Mouse (Mus musculus) thymus, postnatal 25 days (tissue): Measurements from ENCODE around the gene Olfr1158.
"Not testable (repeated sequence)": the region's sequence is repeated elsewhere in the genome, so short reads cannot be mapped to it uniquely, and the experiment has no call there.

Experiments used
- DNase-seq: peaks from one replicate; pipeline ENCODE4 v3.0.0; 2022

Olfr1158 gene

GRCm38 (mm10) chr2:87989813-87990212 is at the start of gene Olfr1158:
Gene Olfr1158 (plus strand): TSS chr2:87990113.
- DNase-seq, result no peak

GRCm38 (mm10) chr2:87945037-87945436 is 44.9 kb upstream of the Olfr1158 start, which contains the start of gene Olfr1155:
Gene Olfr1155 (minus strand): TSS chr2:87945137.
- no peak for DNase-seq

DNA sequence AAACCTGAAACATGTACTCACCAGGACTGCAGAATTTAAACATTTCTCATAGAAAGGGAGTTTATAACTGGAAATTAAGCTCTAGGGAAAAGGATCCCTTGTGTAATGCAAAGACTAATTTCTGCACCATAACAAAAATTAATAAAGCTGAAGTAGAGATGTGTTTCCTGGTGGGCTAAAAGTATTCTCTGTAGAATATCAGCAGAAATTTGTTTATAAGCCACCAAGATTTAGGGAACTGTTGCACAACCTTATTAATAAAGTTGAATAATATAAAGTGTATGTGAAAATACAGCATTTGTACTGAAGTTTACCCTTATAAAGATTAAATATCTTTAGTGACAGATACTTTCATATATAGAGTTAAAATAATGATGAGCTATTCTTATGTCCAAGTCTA is 36.9 kb upstream of the Olfr1158 start, which contains the start of gene Olfr1156:
TSS of gene Olfr1156 (minus strand) at position 101 of the 400 bp plus-strand sequence.
- DNase-seq, result no peak

DNA sequence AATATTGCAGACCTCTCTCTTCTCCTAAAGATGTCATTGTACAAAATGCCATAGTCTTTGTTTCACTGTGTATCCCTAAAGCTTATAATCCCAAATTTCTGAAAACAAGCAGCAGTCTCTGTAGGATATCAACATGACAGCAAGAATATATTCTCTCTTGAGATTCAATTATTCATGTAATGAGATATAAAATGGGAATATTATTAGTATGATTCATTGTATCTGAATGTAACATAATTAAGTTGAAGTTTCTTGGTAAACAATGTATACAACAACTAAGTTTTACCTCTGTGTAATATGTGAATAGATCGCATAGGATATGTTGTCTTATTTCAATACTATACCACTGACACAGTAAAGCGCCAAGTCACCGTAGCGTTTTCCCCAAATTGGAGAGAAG is 21.7 kb upstream of the Olfr1158 start, which contains the start of gene Olfr1157:
TSS of gene Olfr1157 (minus strand) at position 101 of the 400 bp plus-strand sequence.
- DNase-seq, result no peak

- DNase-seq, result no peak
Observed at GRCm38 (mm10) chr2:87974563-87974962, 15.3 kb upstream of the Olfr1158 start, which contains the start of gene Olfr74. Gene Olfr74 (minus strand): TSS chr2:87974663.

DNA sequence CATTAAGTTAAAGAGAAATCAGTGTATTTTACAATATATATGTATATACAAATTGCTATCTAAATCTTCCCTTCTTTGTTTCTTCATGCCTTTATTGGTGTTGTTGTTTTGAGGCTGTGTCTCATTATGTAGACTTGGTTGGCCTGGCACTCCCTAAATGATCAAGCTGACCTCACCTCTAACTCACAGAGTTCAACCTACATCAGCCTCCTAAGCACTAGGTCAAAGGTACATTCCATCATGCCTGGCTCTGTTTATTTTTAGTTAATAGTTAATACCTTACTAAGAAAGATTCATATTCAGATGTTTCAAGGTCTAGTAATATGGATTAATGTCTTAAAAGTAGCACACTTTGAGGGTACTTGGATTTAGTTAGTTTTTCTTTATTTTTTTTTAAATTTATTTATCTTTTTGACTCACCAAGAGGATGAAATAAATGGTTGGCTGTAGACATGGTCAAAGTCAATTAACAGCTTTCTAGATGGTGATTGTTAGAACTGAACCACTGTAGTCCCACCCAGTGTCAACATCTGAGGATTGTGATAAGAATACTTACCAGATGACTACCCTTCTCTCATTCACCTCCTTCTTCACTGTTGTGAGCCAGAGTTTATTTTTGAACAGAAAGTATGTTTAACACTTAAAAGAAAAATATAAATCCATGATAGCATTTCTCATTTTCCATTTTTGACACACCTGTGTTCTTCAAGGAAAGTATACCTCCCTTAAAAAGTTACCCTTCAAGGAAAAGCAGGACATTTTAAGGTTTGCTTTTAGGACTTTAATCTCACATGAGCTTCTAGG is 17.8 kb downstream of the Olfr1158 start, which contains the start of gene Olfr1160:
TSS of gene Olfr1160 (minus strand) at position 754 of the 804 bp plus-strand sequence.
- DNase-seq, result no peak

DNA sequence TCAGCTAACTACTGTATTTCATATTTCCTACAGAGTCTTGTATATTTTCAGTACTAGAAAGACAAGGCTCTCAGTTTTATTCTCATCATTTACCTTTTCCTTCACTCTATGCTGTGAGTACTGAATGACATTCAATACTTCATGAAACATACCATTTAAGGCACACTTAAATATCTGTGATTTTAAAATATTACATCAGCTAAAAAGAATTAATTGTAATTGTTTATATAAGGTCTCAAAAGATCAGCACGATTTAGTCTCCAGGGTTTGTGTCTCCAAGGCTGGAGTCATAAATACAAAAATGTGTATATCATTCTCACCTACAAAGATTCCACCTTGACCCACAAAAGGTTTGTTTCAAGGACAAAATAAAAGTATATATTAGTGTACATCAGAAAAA is 32.6 kb downstream of the Olfr1158 start, which contains the start of gene Olfr1161:
TSS of gene Olfr1161 (plus strand) at position 301 of the 400 bp plus-strand sequence.
- DNase-seq, result not testable (repeated sequence)

DNA sequence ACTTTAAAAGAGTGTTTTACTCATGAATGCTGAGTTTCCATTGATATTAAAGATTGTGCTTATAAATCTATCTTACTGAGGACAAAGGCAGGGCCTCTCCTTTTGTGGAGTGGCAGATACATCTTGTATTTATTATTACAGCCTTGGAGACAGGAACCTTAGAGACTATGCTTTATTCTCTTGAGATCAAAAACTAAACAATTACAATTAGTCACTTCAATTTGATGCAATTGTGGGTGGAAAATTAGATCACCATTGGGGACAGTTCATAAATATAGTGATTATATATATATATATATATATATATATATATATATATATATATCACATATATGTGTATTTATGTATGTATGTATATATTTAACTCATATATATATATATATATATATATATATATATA is 47.7 kb downstream of the Olfr1158 start, which contains the start of gene Olfr73:
TSS of gene Olfr73 (minus strand) at position 101 of the 400 bp plus-strand sequence.
- no peak for DNase-seq
